Mouse (Mus musculus): ENCODE data around the gene Sgms2. TPM values are rescaled to one million over a fixed set of nuclear protein-coding genes. Genes with fewer than 3 reads are reported as not detected.
"Not testable (repeated sequence)": the region's sequence is repeated elsewhere in the genome, so short reads cannot be mapped to it uniquely, and the experiment has no call there.

The Sgms2 gene
- total RNA-seq, 2 experiments from 2014 or later, result 8.1 to 10.5 TPM

- DNase-seq (ENCODE audit: low spot score in 2 of 2), result no peak
These were observed 129.3 kb downstream of the Sgms2 start for GRCm38 (mm10) chr3:131361960-131362359.

DNA sequence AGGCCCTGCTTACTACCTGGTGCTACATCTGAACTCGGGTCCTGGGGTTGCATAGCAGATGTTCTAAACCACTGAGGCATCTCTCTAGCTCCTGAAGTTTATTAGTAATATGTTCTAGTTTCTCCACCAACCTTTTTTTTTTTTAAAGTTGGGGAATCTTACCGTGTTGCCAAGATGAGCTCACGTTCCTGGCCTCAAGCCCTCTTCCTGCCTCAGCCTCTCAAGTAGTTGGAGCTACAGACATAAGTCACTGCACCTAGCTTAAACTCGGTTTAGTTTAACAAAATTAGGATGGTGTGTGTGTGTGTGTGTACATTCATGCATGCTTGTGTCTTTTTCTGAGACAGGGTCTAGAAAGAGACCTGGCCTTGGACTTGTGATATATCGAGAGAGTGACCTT is 132.2 kb downstream of the Sgms2 start:
- no peak for DNase-seq (ENCODE audit: low spot score in 2 of 2)

DNA sequence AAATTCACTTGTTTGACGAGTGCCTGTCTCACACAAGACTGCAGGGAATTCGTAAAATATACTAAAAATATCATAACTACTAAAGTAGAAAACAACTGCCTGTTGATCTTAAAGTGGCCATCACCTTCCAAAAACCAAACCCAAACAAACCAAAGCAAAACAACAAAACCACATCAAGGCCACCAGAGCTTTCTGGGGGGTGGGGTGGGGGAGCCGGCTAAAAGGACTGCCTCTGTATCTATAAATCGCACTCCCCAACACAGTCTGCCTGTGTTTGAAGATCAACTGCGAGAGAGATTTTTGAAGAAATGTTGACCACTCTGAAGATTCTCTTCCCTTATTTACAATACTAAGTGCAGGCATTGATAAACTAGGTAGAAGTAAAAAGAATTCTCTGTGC is 133.0 kb downstream of the Sgms2 start:
- no peak for DNase-seq (ENCODE audit: low spot score in 2 of 2)

- DNase-seq (ENCODE audit: low spot score in 2 of 2), result no peak
These were observed 133.6 kb downstream of the Sgms2 start for GRCm38 (mm10) chr3:131357643-131358042.

DNA sequence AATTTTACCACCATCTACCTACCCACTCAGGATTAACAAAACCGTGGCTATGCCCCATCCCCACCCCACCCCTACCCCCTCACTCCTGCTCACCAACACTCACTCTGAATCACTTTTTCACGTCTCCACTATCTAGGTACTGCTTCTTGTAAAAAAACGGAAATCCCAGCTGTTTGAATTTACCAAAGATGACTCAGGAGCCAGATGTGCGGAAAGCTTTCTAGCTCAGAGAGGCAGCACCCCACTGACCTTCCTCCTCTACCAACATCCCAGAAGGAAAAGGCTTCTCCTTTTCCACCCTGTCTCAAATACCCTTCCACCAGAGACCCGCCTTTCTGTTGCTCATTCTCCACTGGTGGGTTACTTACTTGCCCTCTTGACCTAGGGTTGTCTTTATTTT is 135.2 kb downstream of the Sgms2 start:
- no peak for DNase-seq (ENCODE audit: low spot score in 2 of 2)

- no peak for DNase-seq (ENCODE audit: low spot score in 2 of 2)
These were observed 140.7 kb downstream of the Sgms2 start for GRCm38 (mm10) chr3:131350539-131350938.

DNA sequence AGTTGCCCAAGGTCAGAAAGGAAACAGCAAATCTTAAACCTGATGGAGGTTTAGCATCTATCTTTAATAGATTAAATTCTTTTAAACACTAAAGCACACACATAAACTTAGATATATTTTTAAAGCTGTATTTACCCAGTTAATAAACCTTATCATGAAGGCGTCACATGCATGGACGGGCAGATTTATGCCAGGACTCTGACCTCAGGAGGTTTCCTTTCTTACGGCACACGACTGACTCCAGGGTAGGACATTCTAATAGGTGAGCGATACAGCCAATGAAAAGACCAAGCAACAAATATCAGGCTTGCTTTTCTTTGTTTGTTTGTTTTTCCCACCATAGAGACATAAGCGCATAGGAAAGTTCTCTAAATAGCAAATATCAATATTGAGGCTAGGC is 142.2 kb downstream of the Sgms2 start:
- no peak for DNase-seq (ENCODE audit: low spot score in 2 of 2)

GRCm38 (mm10) chr3:131348579-131348950 is 142.6 kb downstream of the Sgms2 start:
- DNase-seq (ENCODE audit: low spot score in 2 of 2), result no peak

DNA sequence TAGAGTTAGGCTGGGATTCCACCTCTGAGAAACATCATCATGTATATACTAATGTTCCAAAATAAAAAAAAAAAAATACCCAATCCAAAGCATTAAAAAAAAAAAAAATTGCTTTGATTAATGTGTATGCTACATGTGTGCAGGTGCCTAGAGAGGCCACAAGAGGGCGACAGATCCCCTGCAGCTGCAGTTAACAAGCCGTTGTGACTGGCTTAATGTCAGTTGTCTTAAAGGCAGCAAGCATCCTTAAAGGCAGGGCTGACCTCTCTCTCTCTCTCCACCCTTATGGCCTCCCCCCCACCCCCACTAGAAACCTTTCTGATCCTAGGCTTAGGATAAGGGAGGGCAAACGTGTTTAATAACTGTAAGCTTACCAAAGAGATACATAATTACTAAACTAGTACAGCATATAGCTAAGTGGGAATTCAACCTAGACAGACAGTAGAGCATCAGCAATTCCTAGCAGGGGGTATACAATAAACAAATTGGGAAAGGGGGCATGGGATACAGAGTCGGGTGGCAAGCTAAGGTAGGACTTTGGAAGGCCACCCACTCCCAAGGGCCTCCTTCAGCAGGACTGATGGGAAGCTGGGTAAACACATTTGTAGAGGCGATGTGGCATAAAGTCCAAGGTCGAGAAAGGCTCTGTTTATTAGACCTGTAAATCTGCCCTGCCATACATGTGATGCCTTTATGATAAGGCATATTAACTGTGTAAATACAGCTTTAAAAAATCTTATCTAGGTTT is 143.2 kb downstream of the Sgms2 start:
- DNase-seq (ENCODE audit: low spot score in 2 of 2), result peak in 1 of 2 experiments; percentile 25

DNA sequence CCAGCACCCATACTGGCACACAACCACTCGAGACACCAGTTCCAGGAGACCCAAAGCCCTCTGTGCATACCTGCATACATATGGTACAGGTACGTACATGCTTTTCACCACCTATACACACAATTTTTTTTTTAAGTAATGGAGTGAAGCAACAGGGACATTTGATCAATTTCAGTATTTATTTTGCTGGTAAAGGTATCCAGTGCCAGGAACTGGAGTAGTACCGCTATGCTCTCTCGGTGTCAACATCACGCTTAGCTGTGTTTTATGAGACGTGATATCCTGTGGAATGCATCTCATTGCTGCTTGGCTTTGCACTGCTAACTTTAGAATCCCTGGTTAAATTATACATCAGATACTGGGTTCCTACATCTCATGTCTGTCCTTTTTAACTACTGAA is 145.3 kb downstream of the Sgms2 start:
- no peak for DNase-seq (ENCODE audit: low spot score in 2 of 2)

GRCm38 (mm10) chr3:131343311-131343710 is 147.9 kb downstream of the Sgms2 start:
- no peak for DNase-seq (ENCODE audit: low spot score in 2 of 2)

- no peak for DNase-seq (ENCODE audit: low spot score in 2 of 2)
These were observed 150.3 kb downstream of the Sgms2 start for GRCm38 (mm10) chr3:131340885-131341284.

DNA sequence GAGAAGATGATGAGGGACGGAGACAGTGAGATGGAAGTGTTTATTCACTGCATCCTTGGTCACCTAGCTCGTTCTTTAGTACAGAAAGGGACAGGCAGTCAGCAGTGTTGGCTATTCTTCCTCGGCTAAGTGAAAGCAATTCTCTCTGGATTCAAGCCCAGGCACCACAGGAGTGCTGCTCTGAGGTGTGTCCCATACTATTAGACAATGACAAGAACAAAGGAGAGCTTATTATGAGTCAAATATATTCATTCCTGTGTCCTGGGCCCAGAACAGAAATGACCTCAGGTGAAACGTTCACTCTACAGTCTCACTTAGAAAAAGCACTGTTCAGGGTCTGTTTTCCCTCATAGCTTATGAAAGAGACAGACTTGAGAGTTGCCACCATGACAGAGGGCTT is 151.9 kb downstream of the Sgms2 start:
- no peak for DNase-seq (ENCODE audit: low spot score in 2 of 2)

DNA sequence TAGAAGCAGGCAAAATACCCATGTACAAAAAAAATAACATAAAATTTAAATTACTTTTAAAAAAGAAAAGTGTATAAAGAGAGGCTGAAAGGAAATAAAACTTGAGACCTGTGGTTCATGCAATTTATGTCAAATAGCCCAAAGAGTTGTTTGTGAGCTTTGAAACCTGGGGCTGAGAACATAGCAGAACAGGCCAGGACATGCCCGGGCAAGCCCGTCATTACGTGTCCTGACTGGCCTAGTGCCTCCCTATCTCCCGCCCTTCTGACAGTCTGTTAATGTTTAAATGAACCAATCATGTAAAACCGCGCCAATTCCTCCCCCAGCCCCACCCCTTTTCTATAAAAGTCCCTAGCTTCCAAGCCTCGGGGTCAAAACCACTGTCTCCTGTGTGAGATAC is 153.5 kb downstream of the Sgms2 start:
- DNase-seq (ENCODE audit: low spot score in 2 of 2), result not testable (repeated sequence)

DNA sequence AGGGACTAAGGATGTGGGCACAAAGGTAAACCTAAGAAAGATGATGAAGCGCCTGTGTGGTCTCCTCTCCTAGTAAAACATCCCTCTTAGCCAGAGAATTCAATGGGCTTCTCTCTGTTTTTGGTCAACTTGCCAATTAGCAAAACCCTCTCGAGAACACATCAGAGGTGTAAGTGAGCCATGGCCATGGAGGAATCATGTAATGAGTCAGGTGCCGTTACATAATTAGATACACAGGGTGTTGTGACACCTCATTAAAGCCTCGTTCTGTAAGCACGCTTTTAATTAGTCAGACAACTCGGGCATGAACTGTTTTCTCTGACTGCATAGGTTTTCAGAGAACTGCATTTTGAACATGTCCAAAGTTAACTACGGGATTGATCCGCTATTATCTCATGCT is 154.6 kb downstream of the Sgms2 start:
- no peak for DNase-seq (ENCODE audit: low spot score in 2 of 2)

GRCm38 (mm10) chr3:131335117-131335547 is 156.1 kb downstream of the Sgms2 start:
- DNase-seq (ENCODE audit: low spot score in 2 of 2), result no peak

DNA sequence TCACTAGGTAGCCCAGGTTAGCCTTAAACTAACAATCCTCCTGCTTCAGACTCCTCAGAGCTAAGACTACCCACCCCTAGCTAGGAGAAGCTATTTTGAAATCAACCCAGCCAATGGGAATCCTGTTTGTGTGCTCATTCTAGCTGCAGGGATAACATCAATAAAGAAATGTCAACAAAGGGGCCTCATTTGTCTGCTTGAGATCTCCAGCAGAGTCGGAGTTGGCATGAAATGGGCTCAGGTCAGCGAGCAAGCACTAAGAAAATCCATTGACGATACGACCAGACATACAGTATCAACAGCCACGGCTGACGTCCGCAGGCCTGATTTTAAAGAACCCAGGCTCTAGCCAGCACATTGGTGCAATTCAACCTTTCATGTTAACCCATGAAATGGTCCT is 164.0 kb downstream of the Sgms2 start:
- no peak for DNase-seq (ENCODE audit: low spot score in 2 of 2)

DNA sequence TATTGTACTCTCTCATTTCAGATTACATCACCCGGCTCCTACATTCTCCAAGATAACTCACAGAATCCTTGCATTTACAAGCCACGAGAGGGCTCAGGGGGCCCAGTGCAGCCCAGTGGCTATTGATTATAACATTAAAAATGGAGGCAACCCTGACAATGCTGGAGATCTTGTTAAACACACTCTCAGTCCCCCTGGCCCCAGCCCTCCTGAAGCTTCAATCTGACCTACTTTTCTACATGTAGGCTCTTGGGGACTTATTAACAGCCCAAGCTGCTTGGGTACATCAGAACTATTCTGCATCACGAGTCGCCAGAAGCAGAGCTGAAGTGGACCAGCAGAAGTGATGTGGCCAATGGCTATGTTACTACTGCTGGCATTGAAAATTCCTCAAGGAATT is 164.6 kb downstream of the Sgms2 start:
- DNase-seq (ENCODE audit: low spot score in 2 of 2), result no peak

DNA sequence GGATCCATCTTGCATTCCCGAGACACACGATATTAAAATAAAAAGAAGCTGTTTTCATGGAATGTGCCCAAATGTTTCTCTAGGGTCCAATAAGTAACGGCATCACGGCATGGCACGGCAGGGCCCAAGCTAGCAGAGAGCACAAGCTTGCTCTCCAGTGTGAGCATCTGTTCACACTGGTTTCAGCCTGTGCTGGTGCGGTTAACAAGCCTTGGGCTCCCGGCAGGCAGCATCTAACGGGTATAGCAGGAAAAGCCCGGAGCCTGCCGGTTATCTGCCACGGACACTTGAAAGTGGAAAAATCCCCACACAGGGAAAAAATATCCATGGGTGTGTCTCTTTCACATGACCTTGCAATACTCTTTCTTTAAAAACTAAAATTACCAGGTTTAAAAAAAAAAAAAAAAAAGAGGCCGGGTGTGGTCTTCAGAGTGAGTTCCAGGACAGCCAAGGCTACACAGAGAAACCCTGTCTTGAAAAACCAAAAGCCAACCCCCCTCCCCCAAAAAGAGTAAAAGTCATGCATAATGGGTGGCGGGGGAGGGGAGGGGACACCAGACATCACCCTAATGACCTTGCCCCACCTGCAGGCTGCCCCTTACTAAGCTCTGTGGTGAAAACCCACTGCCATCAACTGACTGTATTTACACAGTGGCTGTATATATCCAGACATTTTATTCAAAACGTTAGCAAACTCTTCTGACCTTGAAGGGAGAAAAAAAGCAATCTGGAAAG is 169.0 kb downstream of the Sgms2 start:
- no peak for DNase-seq (ENCODE audit: low spot score in 2 of 2)

DNA sequence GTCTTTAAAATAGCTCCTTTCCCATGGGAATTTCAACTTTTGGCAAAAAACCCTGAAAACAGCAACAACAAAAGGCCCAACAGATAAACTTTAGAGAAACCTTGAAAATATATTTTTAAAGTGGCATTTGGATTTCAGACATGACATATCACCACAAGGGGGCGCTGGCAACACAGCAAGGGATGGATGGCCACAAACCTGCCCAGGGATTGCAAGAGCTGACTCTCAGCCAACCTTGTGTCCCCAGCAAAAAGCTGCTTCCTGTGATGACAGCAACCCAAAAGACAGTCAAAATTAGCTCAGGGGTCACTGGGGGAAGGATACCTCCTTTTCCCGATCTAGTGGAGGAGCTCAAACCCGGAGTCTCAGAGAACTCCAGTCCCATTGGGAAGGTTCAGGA is 171.0 kb downstream of the Sgms2 start:
- peak; percentile 61 to 79 for DNase-seq (ENCODE audit: low spot score in 2 of 2)

- no peak for DNase-seq (ENCODE audit: low spot score in 2 of 2)
These were observed 173.0 kb downstream of the Sgms2 start for GRCm38 (mm10) chr3:131318211-131318610.

- DNase-seq (ENCODE audit: low spot score in 2 of 2), result no peak
These were observed 174.1 kb downstream of the Sgms2 start for GRCm38 (mm10) chr3:131317126-131317525.
